Mouse (Mus musculus) liver, adult 2 months (tissue): ENCODE data around the gene Gnai2.

Experiments
- CTCF ChIP-seq: fragments of 200-500 bp; IDR thresholded peaks from 2 replicates; pipeline ENCODE4 v1.5.1; 2011; ENCODE audit warnings: low read depth, low read length, control low read depth
- POLR2A ChIP-seq: fragments of 200-500 bp; IDR thresholded peaks from 2 replicates; pipeline ENCODE4 v1.6.1; 2011; ENCODE audit warnings: low read length, control low read depth; ENCODE audit not compliant: insufficient read depth; ENCODE audit errors: extremely low read depth

GRCm38 (mm10) chr9:107619546-107619879 lies 15.7 kb downstream of the Gnai2 start:
- TF ChIP-seq CTCF (no peak), POLR2A (no peak)
